Mouse (Mus musculus) urinary bladder, adult 18-20 months (tissue): ENCODE measurements around the gene Dtx1.

Experiments used
- DNase-seq, 2 experiments: peaks; one replicate each; pipeline ENCODE4 v3.0.0; 2022; ENCODE audit warnings: low spot score in 2 of 2, mixed read lengths in 2 of 2

Dtx1 gene

DNA sequence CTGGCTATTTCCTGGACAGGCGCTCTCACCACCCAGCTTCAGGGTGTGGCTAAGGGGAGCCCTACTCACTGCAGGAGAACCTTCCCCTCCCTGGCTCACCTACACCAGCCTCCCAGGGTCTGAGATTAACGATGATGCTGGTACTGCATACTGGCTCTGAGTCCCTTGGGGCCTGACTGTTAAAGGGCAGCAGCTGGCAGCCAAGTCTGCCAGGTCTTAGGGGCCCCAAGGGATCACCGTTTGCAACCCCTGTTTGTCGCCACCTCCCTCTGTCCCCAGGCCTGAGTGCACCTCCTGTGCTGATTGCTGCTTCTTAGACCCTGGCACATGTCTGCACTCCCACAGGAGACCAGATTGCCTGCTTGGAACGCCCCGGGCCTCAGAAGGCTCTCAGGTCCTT, 7.3 kb downstream of the Dtx1 start:
- DNase-seq = no peak

DNA sequence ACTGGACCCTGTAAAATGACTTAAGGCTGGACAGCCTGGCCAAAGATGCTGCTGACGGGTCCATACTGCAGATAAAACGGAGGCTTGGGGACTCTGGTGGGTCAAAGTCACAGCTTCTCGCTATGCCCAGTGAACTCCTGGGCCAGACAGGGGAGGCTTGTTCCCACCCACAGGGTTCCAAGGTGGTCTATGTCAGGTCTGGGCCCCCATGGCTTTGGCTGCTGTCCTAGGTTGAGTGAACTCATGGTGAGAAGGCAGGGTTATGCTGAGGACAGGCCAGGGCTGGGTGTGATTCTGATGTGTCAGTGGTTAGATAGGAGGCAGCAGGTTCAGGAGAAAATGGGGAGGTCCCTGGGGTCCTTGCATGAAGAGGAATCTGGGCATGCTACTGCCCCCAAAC, 8.1 kb downstream of the Dtx1 start:
- DNase-seq = no peak

DNA sequence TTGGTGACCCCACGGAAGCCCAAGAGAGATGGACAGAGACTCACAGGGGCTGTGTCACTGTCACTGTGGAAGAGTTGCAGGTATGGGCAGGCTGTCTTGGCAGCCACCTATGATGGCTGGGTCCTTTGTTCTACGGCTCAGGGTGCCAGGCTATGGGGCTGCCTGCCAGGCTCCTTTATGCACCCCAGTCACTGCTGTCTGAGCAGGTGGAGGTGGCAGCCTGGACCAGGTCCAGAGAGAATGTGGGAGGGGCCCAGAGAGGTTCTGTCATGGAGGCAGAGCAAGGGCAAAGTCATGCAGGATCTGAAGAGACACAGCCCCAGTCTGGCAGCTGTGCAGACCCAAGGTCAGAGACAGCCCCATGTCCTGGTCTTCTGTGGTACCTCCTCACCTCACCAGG, 8.8 kb downstream of the Dtx1 start:
- DNase-seq = no peak

DNA sequence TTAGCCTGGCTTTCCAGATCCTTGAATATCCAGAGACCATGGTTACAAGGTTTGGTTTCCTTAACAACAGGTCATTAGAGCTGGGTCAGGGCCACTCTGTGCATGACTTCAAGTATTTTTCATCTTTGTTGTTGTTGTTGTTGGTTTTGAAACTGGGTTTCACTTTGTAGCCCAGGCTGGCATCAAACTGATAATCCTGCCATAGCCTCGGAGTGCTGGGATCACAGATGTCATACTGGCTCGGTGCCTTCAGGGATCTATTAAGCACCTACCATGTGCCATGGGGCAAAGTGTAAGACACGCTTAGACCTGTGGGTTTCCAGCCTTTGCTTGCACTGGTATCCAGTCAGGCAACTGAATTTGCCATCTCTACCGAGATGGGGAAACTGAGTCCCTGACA, 9.3 kb downstream of the Dtx1 start:
- no peak for DNase-seq

DNA sequence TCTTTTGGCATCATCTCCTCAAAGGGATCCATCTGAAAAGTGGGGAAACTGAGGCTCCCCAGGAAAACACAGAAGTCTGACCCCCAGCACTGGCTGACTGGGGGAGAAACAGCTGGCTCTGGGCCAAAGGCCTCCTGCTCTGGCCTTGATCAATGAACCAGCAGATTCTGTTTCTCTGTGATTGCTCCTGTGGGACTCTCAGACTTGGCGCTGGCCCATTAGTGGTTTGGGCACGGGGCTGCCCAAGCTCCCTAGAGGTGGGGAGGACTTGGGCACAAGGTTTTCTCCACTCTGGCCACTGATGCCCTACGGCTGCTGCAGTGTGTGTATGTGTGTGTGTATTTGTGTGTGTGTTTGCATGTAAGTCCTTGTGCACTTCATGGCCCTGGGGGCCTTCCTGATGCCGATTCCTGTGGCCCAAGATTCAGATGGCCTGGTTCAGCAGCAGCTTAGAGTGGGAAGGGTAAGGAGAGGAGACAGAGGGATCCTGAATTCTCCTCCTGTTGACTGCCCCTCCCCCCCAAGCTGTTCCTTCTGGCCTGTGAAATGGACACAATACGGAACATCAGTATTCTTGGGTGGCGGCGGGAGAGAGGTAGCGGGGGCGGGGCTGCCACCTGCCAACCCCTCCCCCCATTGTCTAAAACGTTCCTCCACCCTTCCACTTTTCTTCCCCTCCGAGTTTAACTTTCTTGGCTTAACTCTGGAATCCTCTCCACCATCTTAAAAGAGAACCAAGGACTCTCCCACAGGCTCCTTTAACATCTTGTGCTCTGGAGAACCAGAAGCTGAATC, 10.5 kb downstream of the Dtx1 start:
- no peak for DNase-seq

DNA sequence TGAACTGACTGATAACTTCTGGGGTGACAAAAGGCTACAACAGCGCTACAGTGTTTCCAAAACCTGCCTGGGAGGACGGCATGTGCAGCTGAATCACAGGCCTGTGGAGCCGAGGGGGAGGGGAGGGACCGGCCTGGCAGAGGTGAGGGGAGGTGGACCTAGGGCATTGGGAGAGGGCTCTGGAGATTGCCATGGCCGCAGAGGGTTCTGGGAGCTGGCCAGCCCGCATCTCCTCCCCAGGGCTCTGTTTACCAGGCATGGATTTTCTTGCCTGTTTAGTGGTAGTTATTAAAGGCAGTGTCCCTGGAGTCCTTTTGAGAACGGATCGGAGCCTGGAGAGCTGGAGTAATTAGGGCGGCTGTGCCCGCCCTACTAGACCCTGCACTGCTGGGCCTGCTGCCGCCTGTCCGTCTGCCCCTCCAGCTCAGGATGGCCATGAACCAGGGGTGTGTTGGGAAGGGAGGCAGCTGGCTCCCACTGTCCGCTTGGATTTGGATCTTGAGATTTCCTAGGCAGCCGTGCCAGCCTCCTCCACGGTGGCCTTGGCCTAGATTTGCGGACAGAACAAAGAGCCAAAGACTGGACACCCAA, 12.8 kb downstream of the Dtx1 start:
- DNase-seq = no peak

DNA sequence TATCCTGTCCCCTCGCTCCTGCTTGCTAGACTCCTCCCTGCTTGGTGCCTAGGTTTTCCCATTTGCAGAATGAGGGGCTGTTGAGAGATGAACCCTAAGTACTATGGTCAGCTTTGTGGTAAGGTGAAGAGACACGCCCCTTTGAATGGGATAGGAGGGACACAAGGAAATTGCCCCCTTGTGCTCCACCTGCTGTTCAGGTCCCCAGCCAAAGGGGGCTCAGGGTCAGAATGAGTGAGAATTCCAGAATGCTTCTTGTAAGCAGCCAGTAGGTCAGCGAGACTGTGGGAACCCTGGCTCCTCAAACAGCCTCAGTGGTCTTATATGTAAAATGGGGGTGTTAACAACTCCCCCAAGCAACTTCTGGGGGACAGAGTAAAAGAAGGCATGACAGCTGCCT, 13.5 kb downstream of the Dtx1 start:
- DNase-seq = no peak

DNA sequence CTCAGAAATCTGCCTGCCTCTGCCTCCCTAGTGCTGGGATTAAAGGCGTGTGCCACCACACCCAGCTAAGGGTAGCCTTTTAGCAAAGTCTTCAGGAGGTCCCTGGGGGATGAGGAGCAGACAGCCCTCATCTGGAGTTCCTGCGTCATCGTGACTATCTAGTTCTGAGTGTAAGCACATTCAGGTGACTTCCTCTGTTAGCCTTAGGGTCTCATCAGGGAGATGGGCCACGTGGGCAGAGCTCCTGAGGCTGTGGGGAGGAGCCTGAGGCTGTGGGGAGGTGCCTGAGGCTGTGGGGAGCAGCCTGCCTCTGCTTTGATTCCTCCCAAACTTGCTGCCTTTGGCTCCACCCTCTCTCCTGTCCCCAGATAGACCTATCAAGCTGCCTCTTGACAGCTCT, 14.9 kb downstream of the Dtx1 start:
- no peak for DNase-seq

DNA sequence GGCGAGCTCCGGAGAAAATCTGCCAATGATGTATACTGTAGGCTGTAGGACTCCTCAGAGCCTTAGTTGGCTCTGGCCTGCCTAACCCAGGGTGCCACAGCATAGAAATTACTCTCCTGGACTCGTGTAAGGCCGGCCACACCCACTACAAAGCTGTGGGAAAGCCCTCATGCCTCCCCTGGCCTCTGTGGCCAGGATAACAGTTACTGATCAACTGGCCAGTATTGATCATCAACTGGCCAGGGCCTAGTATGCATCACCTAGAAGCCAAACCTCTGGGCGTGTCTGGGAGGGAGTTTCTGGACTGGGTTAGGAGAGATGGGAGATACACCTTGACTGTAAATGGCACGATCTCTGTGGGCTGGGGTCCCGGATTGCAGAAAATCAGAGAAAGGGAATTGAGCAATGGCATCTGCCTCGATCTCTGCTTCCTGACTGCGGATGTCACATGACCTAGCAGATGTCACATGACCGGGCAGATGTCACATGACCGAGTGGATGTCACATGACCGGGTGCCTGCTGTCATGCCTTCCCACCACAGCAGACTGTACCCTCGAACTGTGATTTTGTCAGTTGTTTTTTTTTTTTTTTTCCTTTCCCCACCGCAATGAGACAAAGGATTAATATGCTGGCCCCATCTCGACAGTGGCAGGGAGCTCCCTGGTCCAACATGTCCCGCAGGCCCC, 15.5 kb downstream of the Dtx1 start:
- no peak for DNase-seq

DNA sequence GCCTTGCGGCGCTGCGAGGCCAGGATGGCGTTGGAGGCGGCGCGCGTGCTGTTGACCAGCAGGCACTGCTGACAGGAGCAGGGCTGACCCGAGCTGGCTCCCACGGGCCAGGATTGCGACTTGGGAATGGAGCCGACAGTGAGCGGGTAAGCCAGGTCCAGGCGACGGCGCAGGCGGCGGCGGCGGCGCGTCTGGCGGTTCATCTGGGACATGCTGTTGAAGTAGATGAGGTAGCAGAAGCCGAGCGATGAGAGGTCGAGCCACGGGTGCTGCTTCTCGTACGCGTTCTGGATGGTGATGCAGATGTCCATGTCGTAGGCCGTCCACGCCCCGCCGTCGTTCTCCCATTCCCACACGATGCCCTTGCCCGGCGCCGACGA, 17.0 kb downstream of the Dtx1 start:
- DNase-seq = no peak

DNA sequence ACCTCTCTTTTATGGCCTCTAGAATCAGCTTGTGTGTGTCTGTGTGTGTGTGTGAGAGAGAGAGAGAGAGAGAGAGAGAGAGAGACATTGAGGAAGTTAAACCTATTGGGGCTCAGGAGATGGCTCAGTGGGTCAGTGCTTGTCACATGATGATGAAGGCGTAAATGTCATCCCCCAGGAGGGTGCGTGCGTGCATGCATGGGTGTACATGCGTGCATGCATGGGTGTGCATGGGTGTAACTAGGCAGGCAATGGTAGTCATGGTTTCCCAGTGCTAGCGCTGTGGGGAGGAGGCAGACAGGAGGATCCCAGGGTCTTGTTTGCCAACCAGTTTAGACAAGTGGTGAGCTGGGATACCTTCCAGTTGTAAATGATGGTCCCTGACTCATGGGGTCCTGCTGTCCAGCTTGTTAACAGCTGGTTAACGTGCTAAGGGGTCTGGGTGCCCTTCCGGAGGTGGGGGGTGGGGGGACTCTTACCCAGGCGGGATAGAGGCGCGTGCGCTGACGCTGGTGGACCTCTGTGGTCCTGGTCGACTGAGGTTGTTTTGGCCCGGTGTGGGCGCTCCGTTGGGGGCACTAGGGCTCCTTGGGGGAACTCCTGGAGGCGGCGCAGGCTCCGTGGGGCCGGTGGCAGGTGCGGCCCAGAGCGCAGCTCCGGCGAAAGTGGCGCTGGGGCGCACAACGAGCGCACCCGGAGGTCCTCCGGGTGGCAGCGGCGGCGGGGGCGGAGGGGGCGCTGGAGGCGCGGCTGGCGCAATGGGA, 17.6 kb downstream of the Dtx1 start:
- no peak for DNase-seq

DNA sequence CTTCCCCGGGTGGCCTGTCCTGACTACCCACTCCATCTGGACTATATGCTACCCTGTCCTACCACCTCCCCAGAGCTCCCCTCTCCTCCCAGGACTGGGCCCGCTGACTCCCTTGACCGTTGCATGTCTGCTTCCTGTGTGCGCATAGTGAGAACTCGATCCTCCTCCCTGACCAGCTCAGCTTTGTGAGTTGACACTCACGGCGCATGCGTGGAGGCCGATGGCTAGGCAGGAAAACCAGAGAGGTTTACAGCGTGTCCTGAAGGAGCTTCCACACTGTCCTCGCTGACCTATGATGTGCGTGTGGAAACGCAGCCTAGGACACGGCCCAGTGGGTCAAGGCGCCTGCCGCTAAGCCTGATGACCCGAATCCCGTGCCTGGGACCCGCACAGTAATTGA, 19.7 kb downstream of the Dtx1 start:
- no peak for DNase-seq

DNA sequence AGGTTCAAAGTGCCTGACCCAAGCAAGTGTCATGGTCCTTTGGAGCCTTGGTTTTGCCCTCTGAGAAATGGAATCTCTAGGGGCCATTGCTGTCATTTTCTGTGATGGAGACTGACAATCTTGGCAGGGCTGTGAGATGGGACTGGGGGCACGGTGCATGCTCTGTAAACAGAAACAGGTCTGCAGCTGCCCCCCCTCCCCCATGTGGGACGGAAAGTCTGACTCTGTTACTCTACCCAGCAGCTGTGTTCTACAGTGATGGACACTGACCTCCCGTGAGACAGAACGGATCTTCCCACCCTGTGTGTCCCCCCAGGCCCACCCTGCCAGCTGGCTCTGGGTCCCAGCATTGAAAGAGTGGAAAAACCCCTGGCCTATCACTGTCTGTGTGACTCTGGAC, 21.3 kb downstream of the Dtx1 start:
- DNase-seq = no peak

DNA sequence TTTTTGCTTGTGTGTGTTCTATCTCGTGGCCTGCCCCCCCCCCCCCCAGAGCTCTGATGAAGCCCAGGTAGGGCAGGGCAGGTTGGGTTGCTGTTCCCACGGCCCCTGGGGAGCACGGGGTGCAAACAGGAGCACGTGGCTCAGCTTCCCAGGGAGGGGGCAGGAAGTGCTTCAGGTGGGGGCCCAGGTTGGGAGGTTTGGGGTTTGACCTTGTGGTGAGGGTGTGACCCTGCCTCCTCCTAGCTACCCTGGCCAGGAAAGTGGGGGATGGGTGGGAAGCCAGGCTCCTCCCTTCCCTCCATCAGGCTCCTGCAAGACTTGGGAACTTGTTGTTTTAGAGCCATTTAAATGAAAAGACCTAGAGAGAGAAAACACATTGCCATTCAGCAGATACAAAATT, 23.3 kb downstream of the Dtx1 start:
- no peak for DNase-seq

DNA sequence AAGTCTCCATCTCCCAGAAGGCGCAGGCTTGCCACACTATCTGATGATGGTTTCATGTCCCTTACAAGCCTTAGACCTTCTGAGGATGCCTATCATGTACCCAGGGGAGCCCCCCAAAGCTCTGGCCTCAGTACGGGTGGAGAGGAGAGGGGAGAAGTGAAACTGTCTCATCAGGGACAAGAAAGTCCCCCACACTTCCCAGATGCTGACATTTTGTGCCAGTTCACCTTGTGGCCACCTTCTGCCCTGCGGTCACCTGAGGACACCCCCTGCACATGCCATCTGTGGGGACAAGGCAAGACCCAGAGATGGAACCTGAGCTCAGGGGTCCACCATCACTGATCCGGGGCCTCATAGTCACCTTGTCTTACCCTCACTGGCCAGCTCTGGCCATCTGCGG, 23.8 kb downstream of the Dtx1 start:
- no peak for DNase-seq

DNA sequence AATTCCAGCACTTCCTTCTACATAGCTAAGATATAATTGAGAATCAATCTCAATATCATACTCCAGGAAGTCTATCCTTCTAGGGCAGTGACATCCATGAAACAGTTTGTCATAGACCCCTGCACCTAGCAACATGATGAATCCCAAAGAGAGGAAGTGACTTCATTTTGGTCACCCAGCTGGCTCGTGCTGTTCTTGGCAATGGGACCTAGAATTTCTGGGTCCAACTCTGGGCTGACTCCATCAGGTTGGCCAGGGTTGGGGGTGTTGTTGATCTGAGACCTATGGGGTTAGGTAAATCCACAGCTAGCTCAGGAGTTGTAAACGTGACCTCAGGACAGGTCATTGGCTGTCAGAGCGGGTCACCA, 24.3 kb downstream of the Dtx1 start:
- no peak for DNase-seq

DNA sequence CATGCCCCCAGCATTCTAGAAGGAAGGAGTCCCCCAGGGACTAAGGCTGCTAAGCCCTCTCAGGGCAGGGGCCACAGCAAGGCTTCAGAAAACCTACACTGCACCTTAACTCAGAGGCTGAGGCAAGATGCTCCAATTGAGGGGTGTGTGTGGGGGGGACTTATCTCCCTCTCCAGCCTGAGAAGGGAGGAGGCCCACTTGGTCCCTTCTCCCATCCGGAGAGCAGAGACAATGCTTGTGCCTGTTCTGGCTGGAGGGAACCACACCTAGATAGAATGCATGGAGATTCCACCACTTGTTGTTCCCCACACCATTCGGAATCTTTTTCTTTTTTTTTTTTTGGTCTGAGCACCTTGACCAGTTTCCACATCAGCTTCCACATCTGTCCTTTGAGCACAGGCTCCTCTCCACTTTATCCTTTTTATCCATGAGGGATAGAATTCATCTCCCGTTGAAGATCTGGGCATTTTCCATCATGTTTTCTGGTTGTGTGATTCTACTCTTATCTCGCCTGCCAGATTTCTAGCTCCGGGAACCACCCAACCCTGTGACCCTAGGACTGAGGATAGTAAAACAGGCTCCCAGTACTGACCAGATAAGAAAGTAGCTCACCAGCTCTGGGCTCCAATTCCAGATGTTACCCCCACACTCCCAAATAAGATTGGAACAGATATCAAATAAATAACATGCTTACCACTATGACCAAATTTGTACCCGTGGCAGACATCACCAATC, 24.8 kb downstream of the Dtx1 start:
- no peak for DNase-seq

DNA sequence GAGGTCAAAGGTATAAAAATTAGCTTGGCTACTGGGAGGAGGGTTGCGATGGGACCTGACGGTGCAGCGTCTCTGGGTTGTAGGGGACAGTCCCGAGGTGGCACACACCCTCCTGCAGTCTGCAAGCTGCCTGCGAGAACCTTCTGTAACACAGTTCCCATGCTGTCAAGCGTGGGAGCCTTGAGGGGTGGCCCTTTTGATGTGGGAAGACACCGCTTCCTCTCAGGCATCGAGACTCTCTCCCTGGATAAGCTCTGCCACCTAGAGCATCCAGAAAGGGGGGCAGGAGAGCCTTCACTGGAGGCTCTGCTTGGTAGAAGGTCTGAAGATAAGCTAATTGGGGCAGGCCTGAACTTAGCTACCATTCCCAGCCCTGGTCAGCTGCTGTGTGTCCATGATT, 26.0 kb downstream of the Dtx1 start:
- no peak for DNase-seq

DNA sequence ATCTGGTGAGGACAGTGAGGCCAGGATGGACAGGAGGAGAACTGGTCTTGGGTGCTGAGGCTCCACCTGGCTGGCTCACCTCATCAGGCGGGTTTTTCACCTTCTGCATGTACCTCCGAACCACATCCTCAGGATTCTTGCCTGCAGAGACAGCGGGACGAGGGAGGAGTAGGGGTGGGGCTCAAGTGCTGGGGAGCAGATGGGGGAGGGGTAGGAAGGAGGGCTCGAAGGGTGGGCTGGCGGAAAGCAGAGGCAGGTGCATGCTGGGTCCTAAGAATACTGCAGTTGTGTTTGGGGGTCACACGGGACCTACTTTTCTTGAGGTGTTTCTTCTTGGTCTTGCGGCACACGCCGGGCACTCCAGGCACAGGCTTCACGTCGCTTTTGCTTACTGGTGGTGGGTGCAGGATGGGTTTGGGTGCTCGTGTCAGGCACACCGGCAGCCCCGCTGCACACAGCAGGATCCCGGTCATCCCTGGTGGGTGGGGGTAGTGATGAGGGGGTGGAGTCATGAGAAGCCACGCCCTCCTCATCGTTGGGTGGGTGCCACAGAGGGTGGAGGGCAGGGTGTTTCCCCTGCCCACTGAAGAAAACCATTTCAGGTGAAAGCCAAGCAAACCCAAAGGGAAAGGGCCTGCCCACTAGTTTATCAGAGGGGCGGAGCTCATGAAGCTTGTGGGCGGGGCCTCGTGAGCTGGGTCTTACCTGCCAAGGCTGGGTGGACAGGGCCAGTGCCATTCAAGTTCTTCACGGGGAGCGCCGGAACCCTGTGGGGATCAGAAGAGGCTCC, 28.6 kb downstream of the Dtx1 start:
- no peak for DNase-seq

DNA sequence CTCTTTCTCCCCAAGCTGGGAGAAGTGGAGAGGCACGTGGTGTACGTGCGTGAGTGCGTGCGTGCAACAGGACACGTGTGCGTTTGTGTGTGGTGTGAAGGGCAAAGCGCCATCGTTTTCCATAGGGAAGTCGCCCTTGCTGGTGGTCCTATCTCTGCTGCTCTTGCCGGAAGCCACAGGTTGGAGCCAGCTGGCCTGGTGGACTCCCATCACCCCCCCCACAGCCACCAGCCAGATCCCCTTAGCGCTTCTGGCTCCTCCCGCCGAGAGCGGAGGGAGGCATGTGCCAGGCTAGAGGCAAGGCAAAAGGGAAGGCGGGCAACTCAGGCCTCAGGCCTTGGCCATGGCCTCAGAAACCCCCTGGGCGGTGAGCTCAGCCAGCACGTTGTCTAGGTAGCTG, 30.8 kb downstream of the Dtx1 start:
- DNase-seq = no peak
